ENCODE assay signal across 8 mouse cellular contexts in genomic region chr14:20929814-20930434, GRCm38 (mm10). TPM values are rescaled to one million over a fixed set of nuclear protein-coding genes. Genes with fewer than 3 reads are reported as not detected.
DNase-seq lines count a peak whose midpoint lies in the region; ATAC-seq and TF ChIP-seq lines count a peak whose summit lies in the region.

No protein-coding gene starts in this region.

- H3K9ac ChIP-seq in forebrain, embryonic 16.5 days (replicated peaks; ENCODE audit: low read depth, low read length) = peak overlapping the region; percentile 78
- peak overlapping the region; percentile 91 for H3K9ac ChIP-seq in liver, embryonic 14.5 days (replicated peaks)

- peak overlapping the region; percentile 58 for H3K4me2 ChIP-seq in forebrain, embryonic 16.5 days (ENCODE audit: low read length)
- peak overlapping the region; percentile 92 for H3K4me2 ChIP-seq in liver, embryonic 14.5 days (ENCODE audit: low read depth)

- TF ChIP-seq EP300 in liver, embryonic 14.5 days (IDR thresholded peaks at IDR 0.05; ENCODE audit: low read depth) = no peak

- H3K4me3 ChIP-seq in brown adipose tissue, adult 24 weeks (ENCODE audit: insufficient read depth, low read depth, low read length) = peak overlapping the region; percentile 88
- peak overlapping the region; percentile 90 for H3K4me3 ChIP-seq in forebrain, embryonic 16.5 days (replicated peaks; ENCODE audit: low read length)
- peak overlapping the region; percentile 80 to 97 for H3K4me3 ChIP-seq in liver, embryonic 14.5 days (ENCODE audit: insufficient read depth in 1 of 2, low read depth in 2 of 2, low read length in 2 of 2)

- H3K27me3 ChIP-seq in forebrain, embryonic 16.5 days (replicated peaks; ENCODE audit: control insufficient read depth, insufficient read depth, low read length) = no peaks in the 10 kb centered on the region
- H3K27me3 ChIP-seq in liver, embryonic 14.5 days (ENCODE audit: control insufficient read depth, insufficient read depth, low read length) = no peaks in the 10 kb centered on the region

- TF ChIP-seq CTCF in liver, embryonic 14.5 days (IDR thresholded peaks at IDR 0.05; ENCODE audit: low read depth) = 0 out of 2 replicates have a peak, but pooled peaks have one; percentile 2

- H3K36me3 ChIP-seq in forebrain, embryonic 16.5 days (ENCODE audit: control insufficient read depth, insufficient read depth) = no peaks in the 10 kb centered on the region
- H3K36me3 ChIP-seq in liver, embryonic 14.5 days (replicated peaks; ENCODE audit: control insufficient read depth, insufficient read depth, low read depth) = no peaks in the 10 kb centered on the region

- 2% methylated on average over 19 of the region's 19 CpGs for WGBS in forebrain, embryonic 16.5 days
- WGBS in liver, embryonic 14.5 days (ENCODE audit: insufficient replicate concordance) = 1% methylated on average over 19 of the region's 19 CpGs

- no peaks in the 10 kb centered on the region; the same call in 1 of the 2 replicates for H3K4me1 ChIP-seq in brown adipose tissue, adult 24 weeks (ENCODE audit: control insufficient read depth, insufficient read depth, insufficient read length, low read length)
- H3K4me1 ChIP-seq in forebrain, embryonic 16.5 days (replicated peaks; ENCODE audit: control insufficient read depth, insufficient read depth, low read length) = peaks cover 10% of the 10 kb centered on the region
- peaks cover 30 to 32% of the 10 kb centered on the region in 2 experiments for H3K4me1 ChIP-seq in liver, embryonic 14.5 days (replicated peaks; ENCODE audit: control insufficient read depth in 2 of 2, insufficient read depth in 2 of 2, low read length in 1 of 2)

- peak; percentile 7 to 16 for DNase-seq in thymus, adult 18-20 months
- DNase-seq in thymus, postnatal 14 days = no peak
- DNase-seq in liver, embryonic 14.5 days (ENCODE audit: low read depth in 3 of 3, low spot score in 3 of 3) = peak in 2 of 3 experiments; percentile 48 to 51
- DNase-seq in yolk sac, embryonic 10.5 days (ENCODE audit: low spot score) = peak; percentile 24

- peak overlapping the region; percentile 96 for H3K27ac ChIP-seq in brown adipose tissue, adult 24 weeks (replicated peaks; ENCODE audit: low read depth, low read length)
- H3K27ac ChIP-seq in forebrain, embryonic 16.5 days (ENCODE audit: low read length) = peak overlapping the region; percentile 64; the same call in 1 of the 2 replicates
- H3K27ac ChIP-seq in liver, embryonic 14.5 days = peak overlapping the region; percentile 77

- no peaks in the 10 kb centered on the region for H3K9me3 ChIP-seq in forebrain, embryonic 16.5 days (ENCODE audit: control insufficient read depth, low read length)
- no peaks in the 10 kb centered on the region for H3K9me3 ChIP-seq in liver, embryonic 14.5 days (ENCODE audit: control insufficient read depth, low read length)

- peak; percentile 5; the same call in 1 of the 2 replicates for ATAC-seq in forebrain, embryonic 16.5 days
- ATAC-seq in inflammation-experienced regulatory T-cells, adult 6 months = peak; percentile 14
- ATAC-seq in liver, embryonic 14.5 days (ENCODE audit: insufficient read depth) = peak; percentile 16; the same call in 1 of the 2 replicates
- ATAC-seq in monocyte, adult 5-6 weeks (replicated peaks; ENCODE audit: insufficient number of reproducible peaks, low FRiP score, low TSS enrichment, poor library complexity, severe bottlenecking) = 0 out of 2 replicates have a peak, but pooled peaks have one; percentile 9

RNA-seq across cellular contexts. Expression of gene Vcl, which starts 0.7 kb away (rescaled TPM):
- 28.5 and 34.3 TPM in 2 replicates for polyA plus RNA-seq in brown adipose tissue, adult 24 weeks (2012; ENCODE audit: insufficient read depth, insufficient read length, missing spikeins)
- 11.4 and 13.0 TPM in 2 replicates for polyA plus RNA-seq in forebrain, embryonic 16.5 days (2015; fragmentation: Nextera tagmentation; extraction: Ambion mirVana)
- polyA plus RNA-seq in inflammation-experienced regulatory T-cells, adult 6 months (2017; shearing (Covaris generic)) = 1 to 10 TPM; 1.1 to 2.8 (median 1.6) TPM
- polyA plus RNA-seq in liver, embryonic 14.5 days (2012; rRNA removed) = 13.8 and 16.5 TPM in 2 replicates
- polyA plus RNA-seq in liver, embryonic 14.5 days (2014; fragmentation: Nextera tagmentation; extraction: Ambion mirVana) = 17.1 and 21.7 TPM in 2 replicates
- 51.9 to 56.2 TPM (median 52.1 TPM) in 3 replicates for total RNA-seq in monocyte, adult 5-6 weeks (2017)
